Mouse (Mus musculus): ENCODE data around the gene Stk17b. TPM values are rescaled to one million over a fixed set of nuclear protein-coding genes. Genes with fewer than 3 reads are reported as not detected.

Gene Stk17b
- polyA plus RNA-seq, 1 experiment from 2014 or later, result 20.6 TPM

DNA sequence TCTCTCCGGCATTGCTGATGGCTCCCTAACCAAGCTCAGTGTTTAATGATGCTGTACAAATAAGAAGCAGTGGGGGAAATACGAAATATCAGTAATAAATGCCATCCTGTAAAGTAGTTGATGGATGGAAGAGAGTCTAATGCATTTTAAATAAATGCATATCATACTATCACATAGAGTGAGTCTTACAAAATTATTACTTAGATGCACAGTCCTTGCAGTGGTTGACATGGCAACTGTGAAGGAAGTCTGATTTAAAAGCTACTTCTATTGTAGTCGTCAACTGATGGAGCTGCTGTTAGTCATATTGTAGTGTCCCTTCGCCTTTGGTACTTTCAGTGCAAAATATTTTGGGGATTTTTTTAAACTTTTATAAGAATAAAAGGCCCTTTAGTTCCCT is 26.9 kb upstream of the Stk17b start:
- WGBS, result 82% methylated on average over 4 of the region's 4 CpGs
- Histone ChIP-seq H3K4me1 (no peaks in the 10 kb centered on the region), H3K4me2 (no peak overlapping the region), H3K27me3 (no peaks in the 10 kb centered on the region), H3K4me3 (no peak overlapping the region), H3K9me3 (no peaks in the 10 kb centered on the region), H3K36me3 (no peaks in the 10 kb centered on the region), H3K9ac (no peak overlapping the region), H3K27ac (no peak overlapping the region)
- ATAC-seq (ENCODE audit: borderline replicate concordance, extremely low read depth, low FRiP score, low TSS enrichment), result no peak

DNA sequence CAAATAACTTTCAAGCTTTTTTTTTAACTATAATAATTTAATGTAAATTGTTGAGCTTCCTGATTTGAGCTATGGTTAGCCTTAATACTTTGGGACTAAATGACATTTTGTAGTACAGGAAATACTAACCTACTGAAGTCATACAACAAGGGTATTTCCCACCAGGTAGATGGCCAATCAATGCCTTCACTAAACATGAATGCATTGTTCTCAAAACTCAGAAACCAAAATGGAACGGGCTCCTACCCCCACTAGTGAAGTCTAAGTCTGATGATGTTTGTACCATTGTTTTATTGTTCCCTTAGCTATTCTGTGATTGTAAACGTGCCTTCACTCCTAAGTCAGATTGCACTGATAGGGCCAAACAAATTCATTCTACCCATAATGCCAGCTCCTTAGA is 23.2 kb upstream of the Stk17b start:
- Histone ChIP-seq H3K27ac (no peak overlapping the region), H3K9me3 (no peaks in the 10 kb centered on the region), H3K36me3 (no peaks in the 10 kb centered on the region), H3K9ac (no peak overlapping the region), H3K4me2 (no peak overlapping the region), H3K4me1 (no peaks in the 10 kb centered on the region), H3K4me3 (no peak overlapping the region), H3K27me3 (no peaks in the 10 kb centered on the region)
- no peak for ATAC-seq (ENCODE audit: borderline replicate concordance, extremely low read depth, low FRiP score, low TSS enrichment)
- WGBS, result 71% methylated on average over 2 of the region's 2 CpGs

DNA sequence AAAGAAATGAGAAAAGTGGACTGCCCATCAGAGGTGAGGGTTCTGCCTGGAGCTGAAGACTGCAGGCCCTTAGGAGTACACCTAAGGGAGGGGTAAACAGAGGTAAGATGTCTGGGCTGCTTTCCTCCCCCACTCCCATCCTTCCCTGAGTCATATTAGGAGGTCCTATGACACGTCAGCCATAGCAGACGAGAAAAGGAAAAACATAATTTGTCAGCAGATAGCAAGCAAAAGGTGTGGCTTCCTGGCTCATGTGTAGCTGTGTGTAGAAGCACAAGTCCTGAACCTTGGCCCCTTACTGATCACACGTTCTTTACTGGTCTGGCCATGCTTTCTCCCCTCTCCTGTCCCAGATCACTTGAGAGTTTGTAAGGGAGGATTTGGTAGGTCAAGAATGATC is 12.8 kb upstream of the Stk17b start:
- H3K27ac ChIP-seq, result no peak overlapping the region
- no peak overlapping the region for H3K4me2 ChIP-seq
- no peaks in the 10 kb centered on the region for H3K9me3 ChIP-seq
- no peak for ATAC-seq (ENCODE audit: borderline replicate concordance, extremely low read depth, low FRiP score, low TSS enrichment)
- WGBS, result 52% methylated on average over 3 of the region's 3 CpGs
- no peak overlapping the region for H3K4me3 ChIP-seq
- H3K27me3 ChIP-seq, result no peaks in the 10 kb centered on the region
- no peaks in the 10 kb centered on the region for H3K36me3 ChIP-seq
- no peak overlapping the region for H3K9ac ChIP-seq
- no peaks in the 10 kb centered on the region for H3K4me1 ChIP-seq

DNA sequence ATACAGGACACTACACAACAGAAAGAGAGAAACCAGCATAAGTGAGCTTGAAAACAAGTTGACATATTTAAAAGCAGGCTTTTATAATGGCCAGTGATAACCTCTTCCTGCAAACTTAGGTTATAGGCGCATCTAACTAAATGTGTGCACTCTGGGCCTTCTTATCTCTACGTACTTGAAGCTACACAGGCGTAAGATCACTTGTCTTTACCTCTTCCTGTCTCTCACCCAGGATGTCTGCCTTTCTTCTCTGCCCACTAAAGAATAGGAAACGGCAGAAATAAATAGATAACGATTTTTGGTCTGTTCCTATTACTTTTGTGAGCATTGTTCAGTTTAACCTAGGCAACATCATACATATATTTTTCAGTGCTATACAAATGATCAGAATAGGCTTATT is 12.1 kb upstream of the Stk17b start:
- H3K9me3 ChIP-seq, result no peaks in the 10 kb centered on the region
- no peak overlapping the region for H3K27ac ChIP-seq
- no peaks in the 10 kb centered on the region for H3K27me3 ChIP-seq
- no peak overlapping the region for H3K4me2 ChIP-seq
- H3K4me1 ChIP-seq, result no peaks in the 10 kb centered on the region
- H3K9ac ChIP-seq, result no peak overlapping the region
- 65% methylated on average over 5 of the region's 5 CpGs for WGBS
- H3K36me3 ChIP-seq, result no peaks in the 10 kb centered on the region
- H3K4me3 ChIP-seq, result no peak overlapping the region
- no peak for ATAC-seq (ENCODE audit: borderline replicate concordance, extremely low read depth, low FRiP score, low TSS enrichment)

DNA sequence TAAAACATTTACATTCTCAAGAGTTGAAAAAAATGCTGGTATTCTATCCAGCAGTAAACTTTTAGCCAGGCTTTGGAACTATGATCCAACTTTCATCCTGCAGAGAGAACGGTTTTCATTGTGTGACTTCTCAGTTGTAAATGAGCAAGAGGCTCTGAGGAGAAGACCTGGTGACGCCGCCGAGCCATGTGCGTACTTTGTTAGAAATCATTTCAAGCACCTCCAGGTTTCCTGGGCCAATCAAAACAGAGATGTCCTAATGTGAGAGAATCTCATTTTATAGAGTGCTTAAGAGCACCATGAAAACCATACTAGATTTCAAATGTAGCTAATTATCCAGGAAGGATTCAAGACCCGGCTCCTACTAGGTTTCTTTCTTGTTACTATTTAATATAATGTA is 11.2 kb upstream of the Stk17b start:
- Histone ChIP-seq H3K27me3 (no peaks in the 10 kb centered on the region), H3K9ac (no peak overlapping the region), H3K27ac (no peak overlapping the region), H3K4me2 (no peak overlapping the region), H3K4me3 (no peak overlapping the region), H3K4me1 (no peaks in the 10 kb centered on the region), H3K36me3 (no peaks in the 10 kb centered on the region), H3K9me3 (no peaks in the 10 kb centered on the region)
- ATAC-seq (ENCODE audit: borderline replicate concordance, extremely low read depth, low FRiP score, low TSS enrichment), result no peak
- 79% methylated on average over 6 of the region's 6 CpGs for WGBS

DNA sequence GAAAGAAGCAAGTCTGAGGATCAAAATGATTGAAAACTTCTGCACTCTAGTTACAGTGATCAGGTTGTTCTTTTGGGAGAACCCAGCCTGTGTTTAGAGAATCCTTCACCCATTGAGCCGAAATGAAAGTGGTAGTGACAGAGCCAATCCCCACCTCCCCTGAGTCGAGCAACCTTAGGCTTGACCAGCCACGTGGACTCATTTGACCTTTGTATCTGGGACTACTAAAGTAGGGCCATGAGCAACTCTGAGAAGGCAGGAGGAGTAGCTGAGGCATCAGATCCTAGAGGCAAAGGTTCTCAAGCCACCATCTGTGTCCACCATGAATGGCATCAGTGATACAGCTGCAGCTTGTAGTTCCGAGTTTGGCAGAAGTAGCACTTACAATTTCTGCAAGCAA is 10.6 kb upstream of the Stk17b start:
- 72% methylated on average over 4 of the region's 4 CpGs for WGBS
- Histone ChIP-seq H3K27me3 (no peaks in the 10 kb centered on the region), H3K27ac (no peak overlapping the region), H3K4me1 (no peaks in the 10 kb centered on the region), H3K4me2 (no peak overlapping the region), H3K36me3 (no peaks in the 10 kb centered on the region), H3K9ac (no peak overlapping the region), H3K9me3 (no peaks in the 10 kb centered on the region), H3K4me3 (no peak overlapping the region)
- no peak for ATAC-seq (ENCODE audit: borderline replicate concordance, extremely low read depth, low FRiP score, low TSS enrichment)

DNA sequence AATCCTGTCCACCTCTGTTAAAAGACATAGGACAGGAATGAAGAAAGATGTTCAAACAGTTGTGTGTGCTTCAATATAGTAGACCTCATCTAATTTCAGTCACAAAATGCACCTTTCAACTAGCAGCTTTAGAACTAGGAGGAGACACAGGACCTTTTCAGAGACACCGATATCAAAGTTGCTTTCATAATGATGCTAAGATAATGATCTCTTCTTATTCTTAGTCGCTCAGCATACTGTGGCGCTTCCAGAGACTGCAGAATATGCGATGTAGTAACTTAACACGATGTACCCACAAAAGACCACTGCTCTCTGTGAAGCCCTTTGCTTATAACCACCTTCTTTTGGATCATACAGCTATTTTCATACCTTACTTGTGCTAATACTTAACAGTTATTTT is 10.1 kb upstream of the Stk17b start:
- Histone ChIP-seq H3K27ac (no peak overlapping the region), H3K4me2 (no peak overlapping the region), H3K9me3 (no peaks in the 10 kb centered on the region), H3K27me3 (no peaks in the 10 kb centered on the region), H3K4me1 (no peaks in the 10 kb centered on the region), H3K9ac (no peak overlapping the region), H3K4me3 (no peak overlapping the region), H3K36me3 (no peaks in the 10 kb centered on the region)
- whole genome bisulfite sequencing, result 88% methylated on average over 5 of the region's 5 CpGs
- no peak for ATAC-seq (ENCODE audit: borderline replicate concordance, extremely low read depth, low FRiP score, low TSS enrichment)

DNA sequence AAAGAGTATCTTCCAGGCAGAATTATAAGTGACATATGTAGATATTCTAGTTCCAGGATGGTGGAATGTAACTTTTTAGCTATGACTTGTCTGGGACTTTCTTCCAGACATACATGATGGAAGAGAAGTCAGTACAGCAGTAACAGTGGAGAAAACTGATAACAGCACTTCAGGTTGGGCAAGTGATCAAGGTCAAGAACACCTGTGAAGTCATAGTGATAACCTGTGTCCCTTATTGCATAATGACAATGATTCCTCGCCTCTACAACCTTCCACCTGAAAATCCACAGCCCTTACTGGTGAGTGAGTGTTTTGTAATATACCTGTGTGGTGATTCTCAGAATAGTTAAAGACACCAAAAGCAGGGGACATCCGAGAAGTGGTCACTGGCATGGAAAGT is 9.3 kb upstream of the Stk17b start:
- Histone ChIP-seq H3K27ac (no peak overlapping the region), H3K36me3 (no peaks in the 10 kb centered on the region), H3K9me3 (no peaks in the 10 kb centered on the region), H3K4me2 (no peak overlapping the region), H3K4me1 (no peaks in the 10 kb centered on the region), H3K4me3 (no peak overlapping the region), H3K27me3 (no peaks in the 10 kb centered on the region), H3K9ac (no peak overlapping the region)
- 61% methylated on average over 2 of the region's 2 CpGs for WGBS
- ATAC-seq (ENCODE audit: borderline replicate concordance, extremely low read depth, low FRiP score, low TSS enrichment), result no peak

DNA sequence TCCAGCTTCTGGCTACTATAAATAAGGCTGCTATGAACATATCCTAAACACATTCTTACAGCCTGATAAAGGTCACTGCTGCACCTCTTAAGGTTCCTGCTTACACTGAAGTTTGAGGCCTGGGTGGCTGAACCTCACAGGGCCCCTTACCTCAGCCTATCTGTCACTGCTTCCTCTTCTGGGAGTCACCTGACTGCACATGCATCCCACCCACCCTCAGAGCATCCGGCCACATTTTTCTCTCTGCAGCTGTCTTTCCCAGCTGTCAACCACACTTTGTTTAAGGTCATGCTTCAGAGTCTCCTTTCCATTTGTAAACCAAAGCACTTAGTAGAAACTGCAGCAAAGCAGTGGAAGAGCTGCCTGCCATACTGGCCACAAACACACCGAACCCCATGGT is 6.3 kb upstream of the Stk17b start:
- ATAC-seq (ENCODE audit: borderline replicate concordance, extremely low read depth, low FRiP score, low TSS enrichment), result no peak
- H3K27ac ChIP-seq, result no peak overlapping the region
- no peaks in the 10 kb centered on the region for H3K36me3 ChIP-seq

DNA sequence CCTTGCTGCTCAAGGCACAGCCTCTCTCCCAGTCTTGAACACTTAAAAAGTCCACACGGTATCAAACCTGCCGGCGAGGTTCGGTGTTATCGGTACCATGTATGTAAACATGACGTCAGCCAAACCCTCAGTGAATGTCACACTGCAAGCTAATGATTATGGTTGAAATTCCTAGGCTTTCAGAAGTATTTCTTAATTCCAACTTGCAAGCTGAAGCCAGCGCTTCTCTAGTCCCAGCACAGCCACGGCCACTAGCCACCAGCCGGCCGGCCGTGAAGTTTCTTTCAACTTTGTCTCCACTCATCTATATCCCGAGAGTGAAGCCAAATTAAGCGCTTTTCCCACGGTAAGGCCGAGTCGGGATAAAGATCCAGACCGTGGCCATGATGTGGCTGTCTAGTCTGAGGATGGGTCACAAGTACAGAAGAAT is 718 bp downstream of the Stk17b start:
- H3K4me1 ChIP-seq, result no peaks in the 10 kb centered on the region
- H3K27ac ChIP-seq, result peak overlapping the region; percentile 92
- peak overlapping the region; percentile 86 for H3K9ac ChIP-seq
- H3K27me3 ChIP-seq, result no peaks in the 10 kb centered on the region
- under 1% methylated on average over 17 of the region's 17 CpGs for WGBS
- peak overlapping the region; percentile 61 for H3K4me2 ChIP-seq
- peak overlapping the region; percentile 88 for H3K4me3 ChIP-seq
- ATAC-seq (ENCODE audit: borderline replicate concordance, extremely low read depth, low FRiP score, low TSS enrichment), result peak; percentile 6
- H3K9me3 ChIP-seq, result no peaks in the 10 kb centered on the region
- no peaks in the 10 kb centered on the region for H3K36me3 ChIP-seq

More for the DNA sequence above, 6.3 kb upstream of the Stk17b start:
- no peaks in the 10 kb centered on the region for H3K4me1 ChIP-seq
- H3K4me3 ChIP-seq, result no peak overlapping the region
- 67% methylated on average over 2 of the region's 2 CpGs for WGBS
- no peak overlapping the region for H3K9ac ChIP-seq
- H3K9me3 ChIP-seq, result no peaks in the 10 kb centered on the region
- no peak overlapping the region for H3K4me2 ChIP-seq
- no peaks in the 10 kb centered on the region for H3K27me3 ChIP-seq

DNA sequence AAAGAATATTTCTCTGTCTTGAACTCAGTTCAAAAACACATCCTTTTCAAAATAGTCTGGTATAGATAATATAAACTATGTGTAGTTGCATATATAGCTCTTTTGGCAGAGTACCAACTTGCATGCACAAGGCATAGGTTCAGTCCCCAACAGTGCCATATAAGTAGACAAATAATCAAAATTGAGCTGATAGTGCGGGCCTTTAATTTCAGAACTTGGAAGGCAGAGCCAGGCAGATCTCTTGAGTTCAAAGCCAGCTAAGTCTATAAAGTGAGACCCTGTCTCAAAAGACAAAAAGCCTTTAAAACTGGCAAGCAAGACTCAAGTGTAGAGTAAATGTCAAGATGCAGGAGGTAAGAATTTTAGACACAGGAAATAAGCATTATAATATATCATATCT is 2.1 kb downstream of the Stk17b start:
- Histone ChIP-seq H3K4me3 (no peak overlapping the region), H3K4me1 (no peaks in the 10 kb centered on the region), H3K27me3 (no peaks in the 10 kb centered on the region), H3K9me3 (no peaks in the 10 kb centered on the region), H3K4me2 (no peak overlapping the region), H3K36me3 (no peaks in the 10 kb centered on the region), H3K27ac (no peak overlapping the region), H3K9ac (no peak overlapping the region)
- ATAC-seq (ENCODE audit: borderline replicate concordance, extremely low read depth, low FRiP score, low TSS enrichment), result no peak
- WGBS, result 75% methylated on average over 1 of the region's 1 CpGs

DNA sequence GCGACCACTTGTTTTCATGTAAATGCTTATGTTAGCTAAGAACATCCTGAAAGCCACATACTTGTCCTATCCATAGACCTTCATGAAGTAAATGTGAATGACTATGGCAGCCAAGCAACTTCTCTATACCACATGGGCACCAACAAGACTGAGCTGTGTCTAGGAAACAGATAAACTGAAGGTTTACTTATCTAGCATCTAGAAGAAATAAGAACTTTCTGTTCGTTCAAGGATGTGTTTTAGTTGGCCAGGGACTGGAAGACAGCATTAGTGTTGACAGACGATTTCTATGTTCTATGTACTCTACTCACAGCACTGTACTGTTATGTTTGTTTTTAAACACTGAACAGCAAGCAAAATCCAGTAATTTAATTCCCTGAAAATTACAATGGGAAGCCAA is 2.9 kb downstream of the Stk17b start:
- WGBS, result 70% methylated on average over 3 of the region's 3 CpGs
- Histone ChIP-seq H3K4me3 (no peak overlapping the region), H3K27ac (no peak overlapping the region), H3K36me3 (no peaks in the 10 kb centered on the region), H3K9me3 (no peaks in the 10 kb centered on the region), H3K4me1 (no peaks in the 10 kb centered on the region), H3K9ac (no peak overlapping the region), H3K4me2 (no peak overlapping the region), H3K27me3 (no peaks in the 10 kb centered on the region)
- ATAC-seq (ENCODE audit: borderline replicate concordance, extremely low read depth, low FRiP score, low TSS enrichment), result no peak

DNA sequence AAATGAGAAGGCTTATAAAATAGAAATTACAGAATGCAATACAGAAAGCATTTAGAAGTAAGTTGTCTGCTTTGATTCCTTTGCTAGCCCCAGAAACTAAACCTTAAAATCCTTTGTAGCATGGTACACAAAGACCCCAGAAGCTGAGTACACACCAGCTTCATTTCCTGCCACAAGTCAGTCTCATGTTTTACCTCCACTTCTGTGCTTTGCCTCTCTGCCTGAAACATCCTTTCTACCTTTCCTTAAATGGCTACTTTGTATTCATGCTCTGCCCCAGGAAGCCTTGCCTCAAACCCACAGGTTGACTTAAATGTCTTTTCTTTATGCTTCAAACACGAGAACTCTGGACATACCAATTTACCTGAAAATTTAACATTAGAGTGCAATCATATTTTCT is 3.7 kb downstream of the Stk17b start:
- Histone ChIP-seq H3K4me1 (no peaks in the 10 kb centered on the region), H3K4me2 (no peak overlapping the region), H3K4me3 (no peak overlapping the region), H3K9me3 (no peaks in the 10 kb centered on the region), H3K27ac (no peak overlapping the region), H3K27me3 (no peaks in the 10 kb centered on the region), H3K36me3 (no peaks in the 10 kb centered on the region), H3K9ac (no peak overlapping the region)
- ATAC-seq (ENCODE audit: borderline replicate concordance, extremely low read depth, low FRiP score, low TSS enrichment), result no peak
- WGBS, result 64% methylated on average over 1 of the region's 1 CpGs

Measured in lung, embryonic 15.5 days (tissue).